Mouse (Mus musculus) ES-E14 (cell line): ENCODE results near the gene Six3. TPM values are rescaled to one million over a fixed set of nuclear protein-coding genes. Genes with fewer than 3 reads are reported as not detected.

ENCODE experiments used
- DNase-seq: peaks from one replicate; pipeline ENCODE4 v3.0.0-alpha.2; 2013; ENCODE audit warnings: low read depth, low spot score
- H3K27ac ChIP-seq: 2 replicates; pipeline ENCODE4 v1.5.1; 2012; ENCODE audit warnings: low read depth, mild to moderate bottlenecking, low read length, moderate library complexity, mixed read lengths; ENCODE audit not compliant: poor library complexity, insufficient read depth, severe bottlenecking
- H3K36me3 ChIP-seq: 2 replicates; pipeline ENCODE4 v1.6.1; 2012; ENCODE audit warnings: mild to moderate bottlenecking, low read length, moderate library complexity, mixed read lengths; ENCODE audit not compliant: control insufficient read depth, poor library complexity, insufficient read depth, severe bottlenecking
- H3K4me1 ChIP-seq, 2 experiments: fragments of 150-350 bp in 1 of 2; sonication (generic) in 1 of 2; 2 replicates each; pipeline ENCODE4 v1.6.1; 2012; ENCODE audit warnings: low read length in 2 of 2, mild to moderate bottlenecking in 1 of 2, mixed read lengths in 1 of 2; ENCODE audit not compliant: control insufficient read depth in 2 of 2, insufficient read depth in 2 of 2, poor library complexity in 1 of 2
- H3K4me3 ChIP-seq, 2 experiments: fragments of 150-350 bp in 1 of 2; sonication (generic) in 1 of 2; 2 replicates each; pipeline ENCODE4 v1.5.1; 2012; ENCODE audit warnings: low read length in 2 of 2, low read depth in 1 of 2, mild to moderate bottlenecking in 1 of 2, mixed read lengths in 1 of 2; ENCODE audit not compliant: insufficient read depth in 1 of 2, poor library complexity in 1 of 2, severe bottlenecking in 1 of 2
- H3K9ac ChIP-seq: 2 replicates; pipeline ENCODE4 v1.6.1; 2012; ENCODE audit warnings: low read depth, mild to moderate bottlenecking, low read length, mixed read lengths; ENCODE audit not compliant: poor library complexity, insufficient read depth, severe bottlenecking
- H3K9me3 ChIP-seq: fragments of 150-350 bp; sonication (generic); 2 replicates; pipeline ENCODE4 v1.6.1; 2012; ENCODE audit warnings: low read depth, mild to moderate bottlenecking, low read length; ENCODE audit not compliant: control insufficient read depth, insufficient read depth
- CHD2 ChIP-seq: IDR thresholded peaks from 2 replicates; pipeline ENCODE4 v1.6.1; 2014; ENCODE audit warnings: mild to moderate bottlenecking, low read depth, low read length, inconsistent platforms
- HCFC1 ChIP-seq: IDR thresholded peaks from 2 replicates; pipeline ENCODE4 v1.6.1; 2012; ENCODE audit warnings: low read length, inconsistent platforms, borderline replicate concordance; ENCODE audit not compliant: insufficient read depth
- MAFK ChIP-seq: IDR thresholded peaks from 2 replicates; pipeline ENCODE4 v1.6.1; 2014; ENCODE audit warnings: mild to moderate bottlenecking, low read depth, low read length, inconsistent platforms; ENCODE audit not compliant: insufficient read depth
- ZC3H11A ChIP-seq: IDR thresholded peaks from 2 replicates; pipeline ENCODE4 v1.6.1; 2012; ENCODE audit warnings: low read depth, mild to moderate bottlenecking, inconsistent platforms, low read length, borderline replicate concordance
- ZNF384 ChIP-seq: IDR thresholded peaks from 2 replicates; pipeline ENCODE4 v1.6.1; 2012; ENCODE audit warnings: low read depth, low read length, inconsistent platforms
- in situ Hi-C, 2 experiments: fragments of 600-800 bp; cut with MboI; formaldehyde crosslinking; loops; one replicate each; pipeline ENCODE4 v1.15.1; 2025; ENCODE audit warnings: low sequenced_read_pairs in 2 of 2, inconsistent platforms in 1 of 2; ENCODE audit not compliant: unreplicated experiment in 2 of 2
- total RNA-seq: library from RNA; depleted of rRNA; stranded (reverse); fragments of 300-350 nt; gene quantifications from 2 replicates; pipeline ENCODE4 v1.2.3, GENCODE M21; 2012

The Six3 gene
- total RNA-seq, 1 experiment = not detected

DNA sequence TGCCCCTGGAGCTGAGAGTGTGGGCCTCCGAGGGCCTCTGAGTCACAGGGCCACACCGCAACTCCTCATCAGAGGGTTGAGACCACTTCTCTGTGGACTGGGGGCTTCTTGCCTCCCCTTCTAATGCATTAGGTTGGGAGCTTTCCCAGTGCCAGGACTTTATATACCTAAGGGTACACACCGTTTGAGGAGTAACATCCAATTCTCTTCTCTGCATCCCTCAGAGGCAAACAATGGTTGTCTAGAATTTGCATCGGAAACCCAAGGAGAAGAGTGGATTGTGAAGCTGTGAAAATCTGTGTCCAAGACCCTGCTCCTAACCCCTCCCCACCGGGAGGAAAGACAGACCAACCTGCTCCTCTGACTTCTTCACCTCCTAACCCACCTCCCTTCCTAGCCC lies 14.3 kb downstream of the Six3 start:
- no peak for DNase-seq
- H3K9me3 ChIP-seq = no peaks in the 10 kb centered on the region
- in situ Hi-C loops = loop anchor here (25.0 kb wide), 1 partner anchor 790 kb away; no protein-coding TSS in a partner anchor
- H3K4me3 ChIP-seq = no peak overlapping the region
- no peak overlapping the region for H3K9ac ChIP-seq
- TF ChIP-seq HCFC1 (no peak), CHD2 (no peak), ZNF384 (no peak), MAFK (no peak), ZC3H11A (no peak)
- peaks cover 0 to 5% of the 10 kb centered on the region in 2 experiments; a peak in 1 of 4 replicates for H3K4me1 ChIP-seq
- no peak overlapping the region for H3K27ac ChIP-seq
- H3K36me3 ChIP-seq = no peaks in the 10 kb centered on the region

DNA sequence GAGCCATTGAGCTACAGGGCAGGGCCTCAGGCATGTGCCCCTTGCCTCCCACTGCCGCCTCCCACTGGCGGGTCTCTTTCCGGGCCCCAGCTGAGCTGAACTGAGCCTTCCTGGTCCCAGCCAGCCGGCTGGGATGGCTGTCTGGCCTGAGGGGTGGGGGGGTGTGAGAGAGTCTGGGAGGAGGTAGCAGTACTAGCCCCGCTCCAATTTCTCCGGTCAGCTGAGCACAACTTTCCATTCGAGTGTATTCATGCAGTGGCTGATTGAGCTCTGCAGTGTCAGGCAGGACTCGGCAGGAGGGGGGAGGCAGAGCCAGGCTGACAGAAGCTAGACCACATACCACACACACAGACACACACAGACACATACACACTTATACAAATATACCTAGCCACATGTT lies 15.4 kb downstream of the Six3 start:
- DNase-seq = no peak
- in situ Hi-C loops = loop anchor here (25.0 kb wide), 1 partner anchor 792 kb away; no protein-coding TSS in a partner anchor
- Histone ChIP-seq H3K36me3 (no peaks in the 10 kb centered on the region), H3K9me3 (no peaks in the 10 kb centered on the region), H3K4me3 (no peak overlapping the region), H3K27ac (no peak overlapping the region), H3K4me1 (0 out of 4 replicates have a peak, but pooled peaks cover 0 to under 1% of the 10 kb centered on the region in 2 experiments), H3K9ac (no peak overlapping the region)
- TF ChIP-seq ZNF384 (no peak), HCFC1 (no peak), CHD2 (no peak), MAFK (no peak), ZC3H11A (no peak)

DNA sequence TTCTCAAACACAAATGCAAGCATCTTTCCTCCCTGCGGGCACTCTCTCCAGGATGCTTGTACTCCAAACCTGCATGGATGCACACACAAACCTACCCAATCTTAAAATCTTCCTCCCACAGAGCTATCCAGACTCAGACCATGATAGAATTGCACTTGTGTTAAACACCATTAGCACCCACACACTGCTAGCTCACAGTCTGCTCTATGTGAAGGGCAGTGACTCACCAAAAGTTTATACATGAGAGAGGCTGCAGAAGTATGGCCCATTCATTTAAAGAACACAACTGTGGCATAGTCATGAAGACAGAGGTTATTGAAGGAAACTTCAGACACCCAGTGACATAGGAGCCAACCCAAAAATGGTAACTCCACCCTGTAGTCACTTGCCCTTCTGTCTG lies 16.0 kb downstream of the Six3 start:
- Histone ChIP-seq H3K27ac (no peak overlapping the region), H3K9me3 (no peaks in the 10 kb centered on the region), H3K4me3 (no peak overlapping the region), H3K36me3 (no peaks in the 10 kb centered on the region), H3K9ac (no peak overlapping the region), H3K4me1 (no peaks in the 10 kb centered on the region)
- in situ Hi-C loops = loop anchor here (25.0 kb wide), 1 partner anchor 792 kb away; no protein-coding TSS in a partner anchor
- TF ChIP-seq ZC3H11A (no peak), CHD2 (no peak), MAFK (no peak), HCFC1 (no peak), ZNF384 (no peak)
- DNase-seq = no peak

DNA sequence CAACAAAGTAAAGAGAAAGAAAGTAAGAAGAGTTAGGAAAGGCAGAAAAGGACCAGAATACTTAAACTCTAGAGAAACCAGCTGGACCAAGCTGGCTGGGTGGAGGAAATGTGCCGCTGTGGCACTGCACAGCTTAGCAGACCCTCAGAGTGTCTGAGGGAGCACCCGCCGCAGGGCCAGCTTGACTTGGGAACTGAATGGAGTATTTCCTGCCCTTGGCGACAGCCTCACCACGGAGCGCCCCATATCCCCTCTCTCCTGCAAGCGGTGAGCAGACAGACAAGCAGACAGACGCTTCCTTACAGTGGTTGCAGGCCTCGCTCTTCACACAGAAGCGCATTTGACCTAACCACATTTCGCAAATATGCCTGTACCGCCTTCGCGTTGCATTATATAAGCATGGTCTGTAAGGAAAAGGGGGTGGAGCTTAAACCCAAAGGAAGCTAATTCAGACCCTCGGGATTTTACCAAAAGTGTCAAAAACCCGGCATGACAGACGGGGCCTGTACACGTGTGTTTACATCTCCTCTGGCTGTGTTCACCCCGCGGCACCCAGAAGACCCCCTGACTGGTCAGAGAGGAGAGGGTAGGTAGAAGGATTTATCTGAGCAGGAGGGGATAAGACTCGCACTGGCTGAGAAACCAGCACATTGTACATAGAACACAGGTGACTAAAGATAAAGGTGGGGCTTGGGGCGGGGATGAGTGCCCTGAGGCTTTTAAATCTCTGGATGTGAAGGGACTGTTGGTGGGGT lies 17.1 kb downstream of the Six3 start:
- in situ Hi-C loops = loop anchor here (25.0 kb wide), 1 partner anchor 793 kb away; no protein-coding TSS in a partner anchor
- Histone ChIP-seq H3K36me3 (no peaks in the 10 kb centered on the region), H3K9ac (no peak overlapping the region), H3K27ac (no peak overlapping the region), H3K4me1 (no peaks in the 10 kb centered on the region), H3K4me3 (no peak overlapping the region), H3K9me3 (no peaks in the 10 kb centered on the region)
- TF ChIP-seq ZC3H11A (no peak), HCFC1 (no peak), ZNF384 (no peak), MAFK (no peak), CHD2 (no peak)
- no peak for DNase-seq
